Mouse (Mus musculus): ENCODE measurements around the gene Rapgef2. TPM values are rescaled to one million over a fixed set of nuclear protein-coding genes. Genes with fewer than 3 reads are reported as not detected.
A peak's percentile ranks its signal among the peaks of the same experiment; 100 is the strongest.

The Rapgef2 gene
- polyA plus RNA-seq, 2 experiments = 7.6 to 12.5 TPM

- Histone ChIP-seq H3K9ac (ENCODE audit: low read depth, low read length, severe bottlenecking) (no peak overlapping the region), H3K9me3 (ENCODE audit: control insufficient read depth, low read length) (no peaks in the 10 kb centered on the region), H3K27ac (replicated peaks; ENCODE audit: low read depth, low read length) (no peak overlapping the region), H3K4me1 (ENCODE audit: control insufficient read depth, insufficient read depth, low read length) (no peaks in the 10 kb centered on the region), H3K36me3 (ENCODE audit: control insufficient read depth, insufficient read depth, low read length) (peaks cover 46% of the 10 kb centered on the region), H3K4me2 (replicated peaks; ENCODE audit: low read depth, low read length, severe bottlenecking) (no peak overlapping the region), H3K4me3 (replicated peaks; ENCODE audit: low read length) (no peak overlapping the region), H3K27me3 (ENCODE audit: control insufficient read depth, insufficient read depth, low read length) (no peaks in the 10 kb centered on the region)
- DNase-seq (ENCODE audit: low spot score) (no peak), ATAC-seq (ENCODE audit: low FRiP score, low read depth) (no peak)
- 84% methylated on average over 3 of the region's 3 CpGs for WGBS
- TF ChIP-seq POLR2A (IDR thresholded peaks at IDR 0.05; ENCODE audit: borderline replicate concordance, extremely low read depth, insufficient read depth, insufficient read length) = no peak
These were observed 207.2 kb downstream of the Rapgef2 start for GRCm38 (mm10) chr3:79079076-79079475.

- 92% methylated on average over 3 of the region's 3 CpGs for WGBS
- Histone ChIP-seq H3K27me3 (ENCODE audit: control insufficient read depth, insufficient read depth, low read length) (no peaks in the 10 kb centered on the region), H3K4me3 (replicated peaks; ENCODE audit: low read length) (no peak overlapping the region), H3K36me3 (ENCODE audit: control insufficient read depth, insufficient read depth, low read length) (peaks cover 21% of the 10 kb centered on the region), H3K9me3 (ENCODE audit: control insufficient read depth, low read length) (no peaks in the 10 kb centered on the region), H3K4me2 (replicated peaks; ENCODE audit: low read depth, low read length, severe bottlenecking) (no peak overlapping the region), H3K27ac (replicated peaks; ENCODE audit: low read depth, low read length) (no peak overlapping the region), H3K9ac (ENCODE audit: low read depth, low read length, severe bottlenecking) (no peak overlapping the region), H3K4me1 (ENCODE audit: control insufficient read depth, insufficient read depth, low read length) (no peaks in the 10 kb centered on the region)
- DNase-seq (ENCODE audit: low spot score) = no peak
- no peak for TF ChIP-seq POLR2A (IDR thresholded peaks at IDR 0.05; ENCODE audit: borderline replicate concordance, extremely low read depth, insufficient read depth, insufficient read length)
- ATAC-seq (ENCODE audit: low FRiP score, low read depth) = no peak
These were observed 211.3 kb downstream of the Rapgef2 start for GRCm38 (mm10) chr3:79074970-79075369.

- Histone ChIP-seq H3K27me3 (ENCODE audit: control insufficient read depth, insufficient read depth, low read length) (no peaks in the 10 kb centered on the region), H3K4me1 (ENCODE audit: control insufficient read depth, insufficient read depth, low read length) (no peaks in the 10 kb centered on the region), H3K4me2 (replicated peaks; ENCODE audit: low read depth, low read length, severe bottlenecking) (no peak overlapping the region), H3K36me3 (ENCODE audit: control insufficient read depth, insufficient read depth, low read length) (peaks cover 24% of the 10 kb centered on the region), H3K9me3 (ENCODE audit: control insufficient read depth, low read length) (no peaks in the 10 kb centered on the region), H3K9ac (ENCODE audit: low read depth, low read length, severe bottlenecking) (no peak overlapping the region), H3K27ac (replicated peaks; ENCODE audit: low read depth, low read length) (no peak overlapping the region), H3K4me3 (replicated peaks; ENCODE audit: low read length) (no peak overlapping the region)
- 90% methylated on average over 13 of the region's 13 CpGs for WGBS
- no peak for TF ChIP-seq POLR2A (IDR thresholded peaks at IDR 0.05; ENCODE audit: borderline replicate concordance, extremely low read depth, insufficient read depth, insufficient read length)
- DNase-seq (ENCODE audit: low spot score) = no peak
- ATAC-seq (ENCODE audit: low FRiP score, low read depth) = no peak
These were observed 212.6 kb downstream of the Rapgef2 start for GRCm38 (mm10) chr3:79073541-79074244.

- Histone ChIP-seq H3K9ac (ENCODE audit: low read depth, low read length, severe bottlenecking) (no peak overlapping the region), H3K4me1 (ENCODE audit: control insufficient read depth, insufficient read depth, low read length) (no peaks in the 10 kb centered on the region), H3K36me3 (ENCODE audit: control insufficient read depth, insufficient read depth, low read length) (peaks cover 36% of the 10 kb centered on the region), H3K27me3 (ENCODE audit: control insufficient read depth, insufficient read depth, low read length) (no peaks in the 10 kb centered on the region), H3K4me2 (replicated peaks; ENCODE audit: low read depth, low read length, severe bottlenecking) (no peak overlapping the region), H3K4me3 (replicated peaks; ENCODE audit: low read length) (no peak overlapping the region), H3K9me3 (ENCODE audit: control insufficient read depth, low read length) (no peaks in the 10 kb centered on the region), H3K27ac (replicated peaks; ENCODE audit: low read depth, low read length) (no peak overlapping the region)
- peak; percentile 2 for DNase-seq (ENCODE audit: low spot score)
- 55% methylated on average over 5 of the region's 7 CpGs for WGBS
- TF ChIP-seq POLR2A (IDR thresholded peaks at IDR 0.05; ENCODE audit: borderline replicate concordance, extremely low read depth, insufficient read depth, insufficient read length) = no peak
- ATAC-seq (ENCODE audit: low FRiP score, low read depth) = no peak
These were observed 214.8 kb downstream of the Rapgef2 start for GRCm38 (mm10) chr3:79071561-79071960.

- DNase-seq (ENCODE audit: low spot score) = no peak
- H3K36me3 ChIP-seq (ENCODE audit: control insufficient read depth, insufficient read depth, low read length) = peaks cover 40% of the 10 kb centered on the region
- H3K27ac ChIP-seq (replicated peaks; ENCODE audit: low read depth, low read length) = no peak overlapping the region
- no peaks in the 10 kb centered on the region for H3K27me3 ChIP-seq (ENCODE audit: control insufficient read depth, insufficient read depth, low read length)
- no peaks in the 10 kb centered on the region for H3K4me1 ChIP-seq (ENCODE audit: control insufficient read depth, insufficient read depth, low read length)
- no peaks in the 10 kb centered on the region for H3K9me3 ChIP-seq (ENCODE audit: control insufficient read depth, low read length)
- 95% methylated on average over 10 of the region's 10 CpGs for WGBS
- H3K4me2 ChIP-seq (replicated peaks; ENCODE audit: low read depth, low read length, severe bottlenecking) = no peak overlapping the region
- TF ChIP-seq POLR2A (IDR thresholded peaks at IDR 0.05; ENCODE audit: borderline replicate concordance, extremely low read depth, insufficient read depth, insufficient read length) = no peak
- no peak for ATAC-seq (ENCODE audit: low FRiP score, low read depth)
- H3K4me3 ChIP-seq (replicated peaks; ENCODE audit: low read length) = no peak overlapping the region
- no peak overlapping the region for H3K9ac ChIP-seq (ENCODE audit: low read depth, low read length, severe bottlenecking)
These were observed 216.4 kb downstream of the Rapgef2 start for GRCm38 (mm10) chr3:79069891-79070290.

Measured in limb, embryonic 14.5 days (tissue).